Mouse (Mus musculus): ENCODE data around the gene Ccdc47. TPM values are rescaled to one million over a fixed set of nuclear protein-coding genes. Genes with fewer than 3 reads are reported as not detected.

The Ccdc47 gene
- 16.5 and 20.1 TPM in 2 replicates for polyA plus RNA-seq (2012; rRNA removed; ENCODE audit: low replicate concordance)

GRCm38 (mm10) chr11:106215927-106216729, at the start of gene Ccdc47:
TSS of gene Ccdc47 (minus strand) at chr11:106216344.

GRCm38 (mm10) chr11:106255685-106256451, 39.7 kb upstream of the Ccdc47 start, which contains the start of the genes Ftsj3 and Psmc5:
TSS of gene Ftsj3 (minus strand) at chr11:106256079.
TSS of gene Psmc5 (plus strand) at chr11:106256154.

DNA sequence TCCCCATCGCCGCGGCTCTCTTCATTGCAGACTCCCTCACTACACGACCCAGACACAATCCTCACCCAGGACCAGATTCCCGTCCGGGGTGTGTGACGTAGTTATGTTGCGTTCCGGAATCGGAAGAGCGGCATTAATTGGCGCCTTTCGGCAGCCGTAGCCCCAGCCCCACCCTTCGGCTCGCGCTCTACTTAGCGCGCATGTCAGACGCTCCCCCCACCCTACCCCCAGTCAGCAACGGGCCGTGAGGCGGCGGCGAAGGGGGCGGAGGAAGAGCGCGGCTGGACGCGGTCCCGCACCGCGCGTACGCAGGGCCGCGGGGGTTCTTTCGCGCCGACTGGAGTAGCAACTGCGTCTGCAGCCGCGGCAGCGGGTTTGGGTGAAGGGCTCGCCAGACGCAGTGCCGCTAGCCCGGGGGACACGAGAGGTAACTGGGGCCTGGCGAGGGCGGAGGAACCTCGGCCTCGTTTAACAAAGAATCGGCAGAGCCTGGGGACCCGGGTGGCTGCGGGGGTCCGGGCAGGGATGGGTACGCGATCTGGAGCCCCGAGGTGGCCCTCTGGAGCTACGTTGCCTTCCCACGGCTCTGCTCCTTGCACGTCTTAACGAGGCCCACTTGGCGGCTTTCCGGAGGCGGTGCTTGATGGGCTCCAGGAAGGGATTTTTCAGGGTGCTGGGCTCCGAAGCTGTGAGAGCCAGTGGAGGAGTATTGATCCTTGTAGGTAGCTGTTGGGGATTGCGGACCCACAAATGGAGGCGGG, 766 bp upstream of the Ccdc47 start, which contains the start of gene Ddx42:
Gene Ddx42 (plus strand): TSS at position 197 of the 761 bp plus-strand sequence.

DNA sequence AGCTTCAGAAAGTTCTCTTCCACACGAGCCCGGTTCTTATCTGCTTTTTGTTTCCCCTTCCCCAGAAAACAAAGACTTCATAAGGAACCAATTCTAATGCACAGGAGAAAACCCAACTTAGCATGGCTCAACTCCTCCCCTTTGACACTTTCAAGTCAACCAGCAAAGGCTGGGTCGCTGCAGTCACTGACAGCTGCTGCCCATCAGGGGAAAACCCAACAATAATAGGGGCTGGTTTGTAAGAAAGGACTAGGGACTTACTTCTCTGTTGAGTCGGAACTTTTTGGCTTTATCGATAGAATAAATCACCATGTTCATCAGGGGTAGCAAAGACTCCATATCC, 14.1 kb downstream of the Ccdc47 start, which contains the start of gene Strada:
Gene Strada (minus strand): TSS at position 46 of the 343 bp plus-strand sequence.

DNA sequence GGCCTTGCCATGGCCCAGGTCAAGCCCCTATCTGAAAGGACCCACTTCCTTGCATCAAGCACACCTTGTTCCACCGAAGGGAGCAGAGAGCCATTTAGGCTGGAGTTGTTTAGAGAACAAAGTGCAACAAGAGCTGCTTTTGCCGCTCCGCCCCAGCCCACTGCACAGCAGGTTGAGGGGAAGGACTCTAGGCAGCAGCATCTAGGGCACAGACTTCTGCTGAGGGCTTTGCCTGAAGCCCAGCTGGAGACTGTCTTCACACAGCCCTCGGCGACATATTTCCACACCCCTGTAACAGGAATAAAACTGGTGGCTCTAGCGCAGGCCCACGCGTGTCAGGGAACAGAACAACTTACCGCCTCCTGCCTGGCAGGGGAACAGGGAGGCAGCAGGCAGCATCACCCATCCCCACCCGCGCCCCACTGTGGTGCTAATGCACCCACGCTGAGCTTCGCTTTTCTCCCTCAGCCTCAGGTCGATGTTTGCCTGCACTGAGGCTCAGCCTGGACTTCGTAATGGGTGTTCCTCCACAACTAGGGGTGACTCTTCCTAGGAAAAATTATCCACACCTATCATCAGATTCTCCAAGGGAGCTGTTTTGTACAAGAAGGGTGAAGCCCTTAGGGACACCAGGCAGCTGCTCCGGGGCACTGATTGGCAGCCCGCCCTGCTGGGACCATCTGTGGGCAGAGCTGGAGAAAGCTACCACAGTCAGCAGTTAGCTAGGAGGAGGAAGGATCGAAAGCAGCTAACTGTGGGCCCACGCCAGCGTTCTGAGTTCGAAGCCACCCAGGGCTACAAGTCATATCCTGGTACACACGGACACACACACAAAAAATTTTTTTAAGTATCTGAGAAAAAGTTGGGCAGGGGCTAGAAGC, 55.1 kb downstream of the Ccdc47 start, which contains the start of the genes Gm10840 and Limd2:
Gene Gm10840 (plus strand): TSS at position 10 of the 881 bp plus-strand sequence.
Gene Limd2 (minus strand): TSS at position 20 of the 881 bp plus-strand sequence.

Other genes with a start within 250 kb of the Ccdc47 start
- gene Ace, start 248.4 kb downstream of the Ccdc47 start, polyA plus RNA-seq (2012; rRNA removed; ENCODE audit: low replicate concordance) = 27.2 and 58.8 TPM in 2 replicates
- gene Ace3, start 221.7 kb downstream of the Ccdc47 start, polyA plus RNA-seq (2012; rRNA removed; ENCODE audit: low replicate concordance) = not detected in 2 replicates
- gene Kcnh6, start 208.2 kb downstream of the Ccdc47 start, polyA plus RNA-seq (2012; rRNA removed; ENCODE audit: low replicate concordance) = not detected in 2 replicates
- gene Dcaf7, start 179.5 kb downstream of the Ccdc47 start, polyA plus RNA-seq (2012; rRNA removed; ENCODE audit: low replicate concordance) = 21.7 and 50.7 TPM in 2 replicates
- gene Taco1, start 150.3 kb downstream of the Ccdc47 start, polyA plus RNA-seq (2012; rRNA removed; ENCODE audit: low replicate concordance) = 14.8 and 16.0 TPM in 2 replicates
- 55.5 and 69.5 TPM in 2 replicates for gene Map3k3, start 131.7 kb downstream of the Ccdc47 start, polyA plus RNA-seq (2012; rRNA removed; ENCODE audit: low replicate concordance)
- gene Gm10840, start 55.5 kb downstream of the Ccdc47 start, polyA plus RNA-seq (2012; rRNA removed; ENCODE audit: low replicate concordance) = not detected in 2 replicates
- 33.1 and 61.0 TPM in 2 replicates for gene Limd2, start 55.5 kb downstream of the Ccdc47 start, polyA plus RNA-seq (2012; rRNA removed; ENCODE audit: low replicate concordance)
- 30.3 and 44.5 TPM in 2 replicates for gene Strada, start 14.2 kb downstream of the Ccdc47 start, polyA plus RNA-seq (2012; rRNA removed; ENCODE audit: low replicate concordance)
- 11.1 and 17.4 TPM in 2 replicates for gene Ddx42, start 582 bp upstream of the Ccdc47 start, polyA plus RNA-seq (2012; rRNA removed; ENCODE audit: low replicate concordance)
- 18.4 and 42.8 TPM in 2 replicates for gene Ftsj3, start 39.7 kb upstream of the Ccdc47 start, polyA plus RNA-seq (2012; rRNA removed; ENCODE audit: low replicate concordance)
- 59.4 and 62.2 TPM in 2 replicates for gene Psmc5, start 39.8 kb upstream of the Ccdc47 start, polyA plus RNA-seq (2012; rRNA removed; ENCODE audit: low replicate concordance)
- gene Smarcd2, start 56.6 kb upstream of the Ccdc47 start, polyA plus RNA-seq (2012; rRNA removed; ENCODE audit: low replicate concordance) = 130 and 218 TPM in 2 replicates
- 0.23 and 0.58 TPM in 2 replicates for gene Tcam1, start 60.3 kb upstream of the Ccdc47 start, polyA plus RNA-seq (2012; rRNA removed; ENCODE audit: low replicate concordance)
- gene Gh, start 85.5 kb upstream of the Ccdc47 start, polyA plus RNA-seq (2012; rRNA removed; ENCODE audit: low replicate concordance) = not detected in 2 replicates
- gene Cd79b, start 98.4 kb upstream of the Ccdc47 start, polyA plus RNA-seq (2012; rRNA removed; ENCODE audit: low replicate concordance) = 3.7 and 4.7 TPM in 2 replicates
- gene Scn4a, start 136.9 kb upstream of the Ccdc47 start, polyA plus RNA-seq (2012; rRNA removed; ENCODE audit: low replicate concordance) = 0.06 and 0.26 TPM in 2 replicates
- 0.19 and 0.53 TPM in 2 replicates for gene Prr29, start 149.1 kb upstream of the Ccdc47 start, polyA plus RNA-seq (2012; rRNA removed; ENCODE audit: low replicate concordance)
- 56.3 and 89.3 TPM in 2 replicates for gene Icam2, start 171.7 kb upstream of the Ccdc47 start, polyA plus RNA-seq (2012; rRNA removed; ENCODE audit: low replicate concordance)